Mouse (Mus musculus) hindbrain, embryonic 12.5 days (tissue): ENCODE measurements around the gene Ubp1. TPM values are rescaled to one million over a fixed set of nuclear protein-coding genes. Genes with fewer than 3 reads are reported as not detected.
"Not testable (repeated sequence)": the region's sequence is repeated elsewhere in the genome, so short reads cannot be mapped to it uniquely, and the experiment has no call there.

Experiments
- ATAC-seq: fragments of 200-750 bp; cut with Nextera tagmentation; 2 replicates; pipeline ENCODE4 v1.8.0; 2017; ENCODE audit warnings: moderate TSS enrichment; ENCODE audit not compliant: low FRiP score
- H3K27ac ChIP-seq: fragments of 300-500 bp; sonication (generic); 2 replicates; pipeline ENCODE4 v1.5.1; 2016; ENCODE audit warnings: mild to moderate bottlenecking
- H3K27me3 ChIP-seq: fragments of 300-500 bp; sonication (generic); 2 replicates; pipeline ENCODE4 v1.6.1; 2016; ENCODE audit warnings: mild to moderate bottlenecking
- H3K36me3 ChIP-seq: fragments of 300-500 bp; sonication (generic); 2 replicates; pipeline ENCODE4 v1.6.1; 2016; ENCODE audit warnings: mild to moderate bottlenecking
- H3K4me1 ChIP-seq: fragments of 300-500 bp; sonication (generic); 2 replicates; pipeline ENCODE4 v1.6.1; 2016
- H3K4me2 ChIP-seq: fragments of 300-500 bp; sonication (generic); replicated peaks from 2 replicates; pipeline ENCODE4 v1.6.1; 2016; ENCODE audit warnings: mild to moderate bottlenecking
- H3K4me3 ChIP-seq: fragments of 300-500 bp; sonication (generic); 2 replicates; pipeline ENCODE4 v1.5.1; 2016; ENCODE audit warnings: mild to moderate bottlenecking
- H3K9ac ChIP-seq: fragments of 300-500 bp; sonication (generic); 2 replicates; pipeline ENCODE4 v1.6.1; 2016; ENCODE audit warnings: mild to moderate bottlenecking, moderate library complexity
- H3K9me3 ChIP-seq: fragments of 300-500 bp; sonication (generic); replicated peaks from 2 replicates; pipeline ENCODE4 v1.6.1; 2016; ENCODE audit warnings: mild to moderate bottlenecking
- WGBS: fragments of 180-500 bp; shearing (Covaris S2); methylation state at CpG from one replicate; pipeline ENCODE4 v1.1.7; 2016; 5-methylcytosine and 5-hydroxymethylcytosine counted together
- polyA plus RNA-seq: library from polyadenylated mRNA; unstranded; fragments of >200 nt; fragmentation: Nextera tagmentation; extraction: Ambion mirVana; gene quantifications from 2 replicates; pipeline ENCODE4 v1.2.1, GENCODE M21; 2016

The Ubp1 gene
- polyA plus RNA-seq: 47.9 and 53.4 TPM in 2 replicates

DNA sequence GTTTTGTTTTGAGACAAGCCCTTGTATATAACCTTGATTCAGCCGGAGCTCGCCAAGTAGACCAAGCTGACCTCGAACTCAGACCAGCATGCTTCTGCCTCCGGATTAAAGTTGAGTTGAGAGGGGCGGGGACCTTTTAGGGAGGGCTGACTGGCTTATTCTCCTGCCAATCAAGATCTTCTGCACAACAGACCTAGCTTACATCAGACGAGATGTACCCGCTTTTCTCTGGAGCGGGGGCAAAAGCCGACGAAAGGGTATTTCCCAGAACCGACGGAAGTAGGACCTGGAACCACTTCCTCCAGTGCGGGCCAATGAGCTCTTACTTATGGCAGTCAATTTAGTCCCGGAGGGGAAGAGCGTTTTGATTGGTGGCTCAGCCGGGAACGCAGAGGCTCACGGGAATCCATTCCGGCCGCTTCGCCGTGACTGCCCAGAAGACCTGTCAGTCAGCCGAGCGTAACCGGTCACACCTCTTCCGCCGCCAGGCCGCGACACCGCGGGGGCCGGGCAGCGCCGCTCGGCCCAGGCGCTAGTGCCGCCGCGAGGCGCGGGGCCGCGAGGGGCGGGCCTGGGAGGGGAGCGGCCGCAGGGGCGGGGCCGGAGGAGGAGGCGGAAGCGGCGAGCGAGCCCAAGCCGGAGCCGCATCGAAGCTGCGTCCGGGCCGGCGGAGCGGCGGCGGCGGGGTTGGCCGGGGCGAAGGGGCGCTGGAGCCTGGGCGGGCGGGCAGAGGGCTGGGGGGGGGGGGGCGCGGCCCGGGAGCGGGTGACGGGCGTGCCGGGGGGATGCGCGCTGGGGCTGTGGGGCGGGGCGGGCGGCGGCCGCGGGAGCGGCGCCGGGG lies at the start of gene Ubp1:
Gene Ubp1, plus strand, starts transcription at position 401 of the 841 bp plus-strand sequence.
- H3K27ac ChIP-seq: peak within 1 kb of the TSS; percentile 93
- no peaks in the 10 kb centered on the region for H3K27me3 ChIP-seq
- H3K9ac ChIP-seq: peak within 1 kb of the TSS; percentile 96
- H3K4me1 ChIP-seq: peaks cover 21% of the 10 kb centered on the region
- H3K4me3 ChIP-seq: peak within 1 kb of the TSS; percentile 99
- no peaks in the 10 kb centered on the region for H3K9me3 ChIP-seq
- under 1% methylated on average over 45 of the region's 86 CpGs for WGBS
- peak within 1 kb of the TSS; percentile 77 for H3K4me2 ChIP-seq
- no peaks in the 10 kb centered on the region for H3K36me3 ChIP-seq
- ATAC-seq: peak; percentile 97

DNA sequence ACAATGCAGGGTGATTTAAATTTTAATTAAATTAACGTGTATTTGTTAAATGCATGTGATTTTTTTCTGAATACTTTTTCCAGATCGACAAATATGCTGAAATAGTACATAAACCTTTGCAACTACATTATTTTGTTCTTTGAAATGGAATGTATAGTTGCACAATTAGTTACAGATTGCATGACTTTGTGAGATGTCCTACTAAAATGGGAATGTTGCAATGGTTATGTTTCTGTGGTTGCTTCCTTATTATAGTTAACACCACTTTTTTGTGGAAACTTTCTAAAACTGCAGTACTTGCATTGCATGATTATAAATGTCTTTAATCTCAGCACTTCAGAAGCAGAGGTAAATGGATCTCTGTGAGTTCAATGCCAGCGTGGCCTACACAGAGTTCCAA lies 35.8 kb upstream of the Ubp1 start:
- Histone ChIP-seq H3K9me3 (no peaks in the 10 kb centered on the region), H3K27me3 (no peaks in the 10 kb centered on the region), H3K9ac (no peak overlapping the region), H3K36me3 (peaks cover 69% of the 10 kb centered on the region), H3K4me2 (no peak overlapping the region), H3K27ac (no peak overlapping the region), H3K4me3 (no peak overlapping the region), H3K4me1 (no peaks in the 10 kb centered on the region)
- WGBS: 97% methylated on average over 3 of the region's 3 CpGs
- ATAC-seq: no peak

DNA sequence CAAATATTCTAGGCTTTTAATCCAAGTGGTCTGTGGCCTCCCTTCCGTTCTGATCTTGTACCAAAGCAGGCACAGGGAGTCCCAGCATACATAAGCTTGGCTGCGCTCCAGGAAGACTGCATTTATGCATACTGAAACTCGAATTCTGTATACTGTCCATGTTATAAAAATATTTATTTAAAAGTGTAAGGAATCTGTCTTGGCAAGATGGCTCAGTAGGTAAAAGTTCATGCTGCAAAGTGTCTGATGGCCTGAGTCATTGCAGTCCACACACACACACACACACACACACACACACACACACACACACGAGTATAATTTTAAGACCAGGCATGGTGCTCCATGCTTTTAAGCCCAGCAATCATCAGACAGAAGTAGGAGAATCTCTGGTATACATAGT lies 27.6 kb upstream of the Ubp1 start:
- no peaks in the 10 kb centered on the region for H3K27me3 ChIP-seq
- no peak overlapping the region for H3K27ac ChIP-seq
- H3K36me3 ChIP-seq: peaks cover 69% of the 10 kb centered on the region
- H3K4me3 ChIP-seq: no peak overlapping the region
- no peak overlapping the region for H3K4me2 ChIP-seq
- ATAC-seq: no peak
- no peaks in the 10 kb centered on the region for H3K9me3 ChIP-seq
- no peaks in the 10 kb centered on the region for H3K4me1 ChIP-seq
- H3K9ac ChIP-seq: no peak overlapping the region
- WGBS: 87% methylated on average over 4 of the region's 4 CpGs

- WGBS: 95% methylated on average over 6 of the region's 6 CpGs
- not testable (repeated sequence) for H3K27me3 ChIP-seq, H3K9me3 ChIP-seq, H3K27ac ChIP-seq, H3K4me3 ChIP-seq, ATAC-seq, H3K4me1 ChIP-seq, H3K9ac ChIP-seq, H3K4me2 ChIP-seq
- peaks cover 73% of the 10 kb centered on the region for H3K36me3 ChIP-seq
Measured at GRCm38 (mm10) chr9:113904315-113904714, 26.4 kb upstream of the Ubp1 start.

- Histone ChIP-seq H3K9me3 (no peaks in the 10 kb centered on the region), H3K27me3 (no peaks in the 10 kb centered on the region), H3K36me3 (peaks cover 67% of the 10 kb centered on the region), H3K4me2 (no peak overlapping the region), H3K27ac (no peak overlapping the region), H3K4me3 (no peak overlapping the region), H3K4me1 (no peaks in the 10 kb centered on the region), H3K9ac (no peak overlapping the region)
- ATAC-seq: no peak
- 96% methylated on average over 5 of the region's 5 CpGs for WGBS
Measured at GRCm38 (mm10) chr9:113915789-113916188, 14.9 kb upstream of the Ubp1 start.

DNA sequence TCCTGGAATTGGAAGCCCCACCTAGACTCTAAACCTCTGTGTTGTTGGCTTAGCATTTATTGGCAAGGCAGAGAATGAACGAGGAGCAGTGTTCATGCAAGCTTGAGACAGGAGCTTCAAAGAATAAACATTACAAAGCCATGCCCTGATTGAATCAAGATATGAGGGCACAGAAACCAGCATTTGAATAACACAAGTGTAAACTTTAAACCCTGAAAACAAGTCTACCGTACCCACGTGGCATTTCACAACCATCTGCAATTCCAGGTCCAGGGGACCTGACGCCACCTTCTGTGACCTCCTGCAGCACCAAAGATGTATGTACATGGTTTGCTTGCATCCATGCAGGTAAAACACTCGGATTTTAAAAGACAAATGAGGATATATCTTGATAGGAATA lies 8.1 kb upstream of the Ubp1 start:
- no peaks in the 10 kb centered on the region for H3K4me1 ChIP-seq
- H3K9ac ChIP-seq: no peak overlapping the region
- no peak overlapping the region for H3K4me2 ChIP-seq
- H3K27me3 ChIP-seq: no peaks in the 10 kb centered on the region
- H3K9me3 ChIP-seq: no peaks in the 10 kb centered on the region
- H3K36me3 ChIP-seq: peaks cover 32% of the 10 kb centered on the region
- H3K27ac ChIP-seq: no peak overlapping the region
- 95% methylated on average over 5 of the region's 5 CpGs for WGBS
- no peak overlapping the region for H3K4me3 ChIP-seq
- no peak for ATAC-seq

DNA sequence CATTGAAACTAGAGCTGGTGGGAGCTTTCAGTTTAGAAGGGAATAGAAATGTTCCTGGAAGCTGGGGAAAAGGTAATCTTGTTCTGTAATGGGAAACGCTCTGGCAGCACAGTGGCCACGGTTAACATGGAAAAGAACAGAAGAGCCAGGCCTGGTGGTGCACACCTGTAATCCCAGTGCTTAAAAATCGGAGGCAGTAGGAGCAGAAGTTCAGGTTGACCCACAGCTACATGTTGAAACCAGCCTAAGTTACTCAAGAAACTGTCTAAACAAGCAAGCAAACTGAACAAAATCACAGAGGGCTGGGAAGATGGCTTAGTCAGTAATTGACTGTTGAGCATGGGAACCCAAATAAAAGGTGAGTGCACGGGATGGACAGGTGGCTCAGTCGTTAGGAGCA lies 5.9 kb upstream of the Ubp1 start:
- no peak overlapping the region for H3K4me2 ChIP-seq
- no peak for ATAC-seq
- peaks cover 21% of the 10 kb centered on the region for H3K36me3 ChIP-seq
- no peak overlapping the region for H3K27ac ChIP-seq
- no peaks in the 10 kb centered on the region for H3K4me1 ChIP-seq
- no peaks in the 10 kb centered on the region for H3K9me3 ChIP-seq
- H3K9ac ChIP-seq: no peak overlapping the region
- no peak overlapping the region for H3K4me3 ChIP-seq
- no peaks in the 10 kb centered on the region for H3K27me3 ChIP-seq
- 93% methylated on average over 5 of the region's 5 CpGs for WGBS

DNA sequence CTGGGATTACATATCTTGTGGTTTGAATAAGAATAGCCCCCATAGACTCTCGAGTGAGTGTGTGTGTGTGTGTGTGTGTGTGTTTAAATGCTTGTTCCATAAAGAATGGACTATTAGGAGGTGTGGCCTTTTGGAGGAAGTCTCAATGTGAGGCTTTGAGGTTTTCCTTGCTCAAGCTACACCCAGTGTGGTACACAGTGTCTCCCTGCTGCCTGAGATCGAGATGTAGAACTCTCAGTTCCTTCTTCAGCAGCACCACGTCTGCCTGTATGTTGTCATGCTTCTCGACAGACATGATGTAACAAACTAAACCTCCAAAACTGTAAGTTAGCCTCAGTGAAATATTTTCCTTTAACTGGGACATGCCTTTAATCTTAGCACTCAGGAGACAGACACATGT lies 2.1 kb upstream of the Ubp1 start:
- Histone ChIP-seq H3K27me3 (no peaks in the 10 kb centered on the region), H3K4me1 (peaks cover 20% of the 10 kb centered on the region), H3K27ac (no peak overlapping the region), H3K9me3 (no peaks in the 10 kb centered on the region), H3K4me3 (no peak overlapping the region), H3K36me3 (no peaks in the 10 kb centered on the region; the same call in 1 of the 2 replicates), H3K4me2 (no peak overlapping the region), H3K9ac (no peak overlapping the region)
- ATAC-seq: no peak
- 90% methylated on average over 4 of the region's 4 CpGs for WGBS

- H3K4me3 ChIP-seq: no peak overlapping the region
- 77% methylated on average over 1 of the region's 1 CpGs for WGBS
- H3K9ac ChIP-seq: no peak overlapping the region
- no peak for ATAC-seq
- H3K4me1 ChIP-seq: peaks cover 21% of the 10 kb centered on the region
- H3K27ac ChIP-seq: no peak overlapping the region
- H3K9me3 ChIP-seq: no peaks in the 10 kb centered on the region
- no peaks in the 10 kb centered on the region for H3K27me3 ChIP-seq
- H3K4me2 ChIP-seq: no peak overlapping the region
- H3K36me3 ChIP-seq: no peaks in the 10 kb centered on the region; the same call in 1 of the 2 replicates
Measured at GRCm38 (mm10) chr9:113929676-113930075, 1.1 kb upstream of the Ubp1 start.

- Histone ChIP-seq H3K4me2 (peak overlapping the region; percentile 77), H3K4me3 (peak overlapping the region; percentile 99), H3K9ac (peak overlapping the region; percentile 96), H3K27me3 (no peaks in the 10 kb centered on the region), H3K9me3 (no peaks in the 10 kb centered on the region), H3K4me1 (peaks cover 21% of the 10 kb centered on the region), H3K27ac (peak overlapping the region; percentile 93), H3K36me3 (no peaks in the 10 kb centered on the region)
- WGBS: under 1% methylated on average over 63 of the region's 91 CpGs
- peak; percentile 27 for ATAC-seq
Measured at GRCm38 (mm10) chr9:113931375-113932099, 803 bp downstream of the Ubp1 start.

- Histone ChIP-seq H3K36me3 (no peaks in the 10 kb centered on the region), H3K4me1 (peaks cover 21% of the 10 kb centered on the region), H3K27me3 (no peaks in the 10 kb centered on the region), H3K4me3 (peak overlapping the region; percentile 99), H3K27ac (peak overlapping the region; percentile 93), H3K9me3 (no peaks in the 10 kb centered on the region), H3K4me2 (peak overlapping the region; percentile 77), H3K9ac (peak overlapping the region; percentile 96)
- 2% methylated on average over 8 of the region's 8 CpGs for WGBS
- no peak for ATAC-seq
Measured at GRCm38 (mm10) chr9:113932100-113932470, 1.4 kb downstream of the Ubp1 start.

DNA sequence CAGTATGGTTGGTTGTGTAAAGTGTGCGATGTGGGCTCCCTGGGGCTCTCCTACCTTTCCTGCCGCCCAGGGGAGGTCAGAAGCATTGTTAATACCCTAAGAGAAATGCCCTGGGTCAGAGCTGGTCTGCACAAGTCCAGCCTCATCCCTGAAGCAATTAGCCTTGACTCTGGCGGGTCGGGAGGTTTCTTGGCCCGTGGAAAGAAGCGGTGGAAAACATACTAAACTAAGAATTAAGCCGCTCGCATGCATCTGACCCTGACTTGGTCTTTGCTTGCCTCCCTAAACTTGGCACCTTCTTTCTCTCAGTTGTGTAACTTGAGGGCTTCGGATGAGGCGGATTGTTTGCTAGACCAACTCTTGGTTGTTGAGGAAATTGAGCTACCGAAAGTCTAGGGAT lies 1.8 kb downstream of the Ubp1 start:
- no peaks in the 10 kb centered on the region for H3K9me3 ChIP-seq
- peak overlapping the region; percentile 77 for H3K4me2 ChIP-seq
- H3K4me1 ChIP-seq: peaks cover 21% of the 10 kb centered on the region
- H3K27me3 ChIP-seq: no peaks in the 10 kb centered on the region
- H3K27ac ChIP-seq: 0 out of 2 replicates have a peak overlapping the region, but pooled peaks have one; percentile 93
- peak overlapping the region; percentile 96 for H3K9ac ChIP-seq
- ATAC-seq: no peak
- peak overlapping the region; percentile 99 for H3K4me3 ChIP-seq
- no peaks in the 10 kb centered on the region for H3K36me3 ChIP-seq
- WGBS: 32% methylated on average over 11 of the region's 11 CpGs
